Mouse (Mus musculus) heart, postnatal 36 days (tissue): ENCODE results near the gene Ptprj. TPM values are rescaled to one million over a fixed set of nuclear protein-coding genes. Genes with fewer than 3 reads are reported as not detected.

Experiments used
- DNase-seq, 2 experiments: peaks; one replicate each; pipeline ENCODE4 v3.0.0; 2021 to 2022
- intact Hi-C: fragments of 180-260 bp; cut with DNase I; formaldehyde crosslinking; loops from one replicate; pipeline ENCODE4 v1.15.1; 2025
- total RNA-seq, 2 experiments: library from RNA; stranded (reverse); gene quantifications; 2 replicates each; pipeline ENCODE4 v1.2.3; 2021

Ptprj gene
- total RNA-seq, result 10 to 100 TPM in 1 of 2 experiments, 1 to 10 TPM in 1; 8.3 to 10.5 TPM

DNA sequence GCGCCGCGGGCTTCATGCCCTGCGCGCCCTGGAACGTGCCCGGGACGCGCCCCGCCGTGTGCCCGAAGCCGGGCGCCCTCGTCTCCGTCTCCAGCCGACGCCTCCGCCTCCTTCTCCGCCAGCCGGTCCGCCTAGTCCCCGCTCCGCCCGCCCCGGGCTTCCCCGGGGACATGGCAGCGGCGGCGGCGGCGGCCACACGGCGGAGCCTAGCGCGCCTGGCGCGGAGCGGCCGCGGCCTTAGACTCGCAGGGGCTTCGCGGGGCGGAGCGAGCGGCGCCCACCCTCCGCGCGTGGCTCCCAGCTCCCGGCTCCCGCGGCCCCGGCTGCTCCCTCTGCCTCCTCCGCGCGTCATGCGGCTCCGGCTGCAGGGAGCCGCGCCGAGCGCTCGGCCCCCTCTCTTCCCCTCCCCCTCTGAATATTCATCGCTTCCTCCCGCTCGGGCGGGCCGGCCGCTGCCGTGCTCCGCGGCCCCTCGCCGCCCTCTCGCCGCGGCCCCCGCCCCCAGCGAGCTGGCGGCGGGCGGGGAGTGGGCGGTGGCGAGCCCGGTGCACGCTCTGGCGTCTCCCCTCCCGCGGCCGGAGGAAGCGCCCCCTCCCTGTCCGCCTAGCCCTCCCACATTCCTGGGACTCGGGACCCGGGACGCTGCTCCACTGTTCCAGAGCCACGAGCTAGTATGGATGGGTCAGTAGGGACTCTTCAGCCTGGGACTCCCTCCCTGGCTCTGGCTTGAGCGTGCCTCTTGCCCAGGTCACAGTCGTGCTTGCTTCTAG, at the start of gene Ptprj:
Gene Ptprj (minus strand): TSS at position 412 of the 770 bp plus-strand sequence.
- intact Hi-C loops, result loop anchor here (2.0 kb wide), 3 partner anchors 32 to 106 kb away; no protein-coding TSS in a partner anchor

DNA sequence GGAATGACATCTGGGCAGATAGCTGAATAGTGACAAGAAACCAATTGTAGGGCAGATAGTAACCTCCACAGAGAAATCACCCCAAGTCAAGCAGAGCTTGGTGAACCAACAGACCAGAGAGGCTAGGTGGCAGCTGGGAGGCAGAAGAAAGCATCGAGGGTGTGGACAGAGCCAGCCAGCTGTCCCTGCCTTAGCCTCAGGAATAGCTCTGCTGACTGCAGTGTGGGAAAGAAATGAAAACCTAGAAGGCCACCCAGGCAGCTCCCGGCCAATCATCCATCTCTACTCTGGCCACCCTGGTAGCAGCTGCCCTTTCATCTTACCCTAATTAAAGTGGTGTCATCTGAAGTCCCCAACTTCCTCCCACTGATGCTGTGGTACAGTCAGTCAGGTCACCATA, 49.1 kb upstream of the Ptprj start:
- no peak for DNase-seq
- intact Hi-C loops, result no loop called here

More for the DNA sequence above, at the start of gene Ptprj:
- peak; percentile 63 to 84 for DNase-seq

DNA sequence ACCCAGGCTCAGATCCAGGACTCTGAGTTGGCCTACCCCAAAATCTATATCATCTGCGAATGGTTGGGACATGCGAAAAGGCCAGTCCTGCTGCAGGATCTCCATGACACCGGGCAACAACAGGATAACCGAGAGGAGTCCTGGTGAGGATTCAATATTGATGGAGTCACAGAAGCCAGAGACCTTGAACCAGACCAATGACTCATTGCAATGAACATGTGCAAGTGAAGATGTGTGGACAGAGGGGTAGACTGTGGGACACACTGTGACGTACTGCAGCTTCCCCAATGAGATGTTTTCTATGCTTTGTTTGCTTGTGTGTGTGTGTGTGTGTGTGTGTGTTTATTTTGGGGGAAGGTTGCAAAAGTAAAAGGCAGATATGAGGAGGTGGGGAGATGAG, 47.8 kb upstream of the Ptprj start:
- intact Hi-C loops, result no loop called here
- DNase-seq, result no peak

DNA sequence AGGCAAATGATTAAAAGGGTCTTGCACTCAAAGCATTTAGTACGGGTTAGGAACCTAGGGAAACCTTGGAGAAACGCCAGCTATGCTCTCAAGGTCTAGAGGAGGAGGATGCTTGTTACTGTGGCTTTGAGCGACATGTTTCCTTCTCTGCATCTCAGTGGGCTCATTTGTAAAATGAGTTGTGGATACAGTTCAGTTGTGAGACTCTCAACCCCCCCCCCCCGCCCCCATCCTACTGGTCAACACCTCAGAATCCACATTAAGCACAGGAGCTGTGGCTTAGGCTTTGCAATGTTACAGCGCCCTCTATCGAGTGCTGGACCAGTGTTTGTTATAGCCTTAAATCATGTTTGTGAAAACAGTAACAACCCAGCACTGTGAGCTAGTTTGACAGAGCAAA, 44.5 kb upstream of the Ptprj start:
- peak; percentile 68 to 71 for DNase-seq
- intact Hi-C loops, result loop anchor here (1.0 kb wide), 1 partner anchor 151 kb away; no protein-coding TSS in a partner anchor

DNA sequence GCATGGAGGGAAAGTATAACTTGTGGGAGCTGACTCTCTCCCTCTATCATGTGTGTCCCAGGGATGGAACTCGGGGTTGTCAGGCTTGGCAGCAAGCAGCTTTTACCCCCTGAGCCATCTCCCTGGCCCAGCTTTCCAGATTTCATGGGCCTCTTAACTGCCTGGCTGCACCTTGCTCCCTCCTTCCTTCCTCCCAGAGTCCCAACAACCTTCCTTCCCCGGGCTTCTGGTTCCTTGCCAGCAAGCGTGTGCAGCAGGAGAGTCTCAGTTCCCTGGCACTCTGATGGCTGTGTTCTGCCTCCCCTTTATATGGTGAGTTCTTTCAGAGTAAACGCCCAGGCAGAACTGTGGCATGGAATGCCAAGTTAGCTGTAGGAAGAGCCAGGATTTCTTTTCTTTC, 43.9 kb upstream of the Ptprj start:
- intact Hi-C loops, result no loop called here
- no peak for DNase-seq

DNA sequence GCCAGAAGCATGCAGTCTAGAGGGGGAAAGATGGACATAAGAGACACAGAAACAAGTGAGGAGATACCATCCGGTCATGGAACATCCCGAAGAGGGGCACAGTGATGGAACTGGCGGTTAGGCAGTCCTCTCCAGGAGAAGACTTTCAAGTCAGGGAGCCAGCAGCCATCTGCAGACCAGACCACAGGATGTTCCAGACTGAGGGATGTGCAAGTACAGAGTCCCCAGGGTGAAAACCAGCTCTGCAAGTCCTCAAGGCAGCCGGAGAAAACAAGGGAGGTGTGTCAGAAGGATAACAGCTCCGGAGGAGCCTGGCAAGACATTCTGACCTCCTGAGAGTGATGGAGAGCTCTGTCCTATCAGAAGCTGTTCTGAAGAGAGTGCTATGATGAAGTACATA, 40.4 kb upstream of the Ptprj start:
- intact Hi-C loops, result no loop called here
- DNase-seq, result no peak

DNA sequence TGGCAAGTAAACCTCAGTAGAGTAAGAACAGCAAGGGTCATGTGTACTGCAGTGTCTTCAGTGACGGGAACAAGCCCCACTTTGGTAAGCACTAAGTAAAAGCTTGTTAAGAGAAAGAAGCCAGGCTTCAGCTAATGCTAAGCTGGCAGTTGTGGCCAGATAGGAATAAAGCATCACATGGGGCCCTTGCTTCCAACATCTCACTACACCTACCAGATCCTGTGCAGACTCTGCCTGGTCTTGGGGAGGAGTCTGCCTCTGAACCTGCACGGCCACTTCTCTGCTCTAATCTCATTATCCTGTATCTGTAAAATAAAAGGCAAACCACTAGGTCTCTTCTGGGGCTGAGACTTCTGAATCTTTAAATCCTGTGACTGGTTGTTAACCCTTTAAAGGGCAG, 39.2 kb upstream of the Ptprj start:
- DNase-seq, result no peak
- intact Hi-C loops, result no loop called here

DNA sequence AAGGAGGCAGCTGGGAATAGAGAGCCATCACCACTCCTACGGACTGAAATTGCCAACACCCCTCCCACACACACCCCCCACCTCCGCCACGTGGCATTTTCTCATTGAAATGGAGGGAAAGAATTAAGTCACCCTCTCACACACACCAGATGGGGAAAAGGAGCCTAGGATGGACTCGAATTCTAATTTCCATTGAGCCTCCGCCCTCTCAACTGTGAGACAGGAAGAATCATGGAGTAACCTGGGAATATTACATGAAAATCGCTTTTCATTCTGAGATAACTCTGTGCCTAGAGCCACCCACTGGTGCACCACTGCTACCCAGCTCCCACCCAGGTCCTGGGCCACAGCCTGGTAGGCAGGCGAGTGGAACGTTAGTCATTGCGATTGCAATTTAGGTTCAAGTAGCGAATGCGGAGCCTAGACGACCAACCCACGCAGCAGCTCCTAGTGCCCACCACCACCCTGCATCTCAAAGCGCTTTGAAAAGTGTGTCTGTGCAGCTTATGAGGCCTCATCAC, 34.3 kb upstream of the Ptprj start:
- intact Hi-C loops, result no loop called here
- DNase-seq, result no peak

DNA sequence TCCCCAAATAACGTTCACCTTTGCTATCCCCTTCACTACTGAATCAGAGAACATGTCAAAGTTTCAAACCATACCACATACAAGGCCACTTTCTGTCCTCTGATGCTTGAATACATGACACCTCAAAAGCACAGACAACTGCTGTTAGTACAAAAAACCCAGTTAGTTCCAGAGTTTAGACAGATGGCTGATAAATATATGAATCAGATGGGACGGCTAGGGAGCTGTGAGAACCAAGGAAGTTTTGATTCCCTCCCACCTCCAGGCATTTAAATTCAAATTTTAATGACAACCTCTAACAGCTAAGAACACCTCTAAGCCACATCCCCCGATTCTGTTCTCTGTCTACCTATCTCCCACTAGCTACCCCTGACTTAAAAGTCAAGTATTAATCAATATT, 33.1 kb upstream of the Ptprj start:
- DNase-seq, result no peak
- intact Hi-C loops, result loop anchor here (2.0 kb wide), 2 partner anchors 33 to 61 kb away; partner anchors contain the start of gene Ptprj

DNA sequence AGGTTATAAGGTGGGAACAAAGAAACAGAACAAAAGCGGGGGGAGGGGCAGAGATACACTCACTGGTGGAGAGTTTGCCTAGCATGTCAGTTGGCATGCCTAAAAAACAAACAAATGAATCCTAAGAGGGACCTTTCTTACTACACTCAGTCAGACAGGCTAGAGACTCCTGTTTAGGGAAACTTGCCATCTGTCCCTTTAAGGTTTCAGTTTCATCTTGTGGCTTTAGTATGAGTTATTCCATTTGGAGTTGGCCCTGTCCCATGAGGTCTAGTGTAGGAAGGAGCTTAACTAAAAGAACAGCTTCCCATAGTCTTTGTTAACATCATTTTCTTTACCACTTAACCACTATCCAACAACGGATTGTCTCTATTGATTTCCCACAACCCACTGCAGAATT, 32.6 kb upstream of the Ptprj start:
- DNase-seq, result no peak
- intact Hi-C loops, result loop anchor here (2.0 kb wide), 2 partner anchors 32 to 62 kb away; partner anchors contain the start of gene Ptprj

DNA sequence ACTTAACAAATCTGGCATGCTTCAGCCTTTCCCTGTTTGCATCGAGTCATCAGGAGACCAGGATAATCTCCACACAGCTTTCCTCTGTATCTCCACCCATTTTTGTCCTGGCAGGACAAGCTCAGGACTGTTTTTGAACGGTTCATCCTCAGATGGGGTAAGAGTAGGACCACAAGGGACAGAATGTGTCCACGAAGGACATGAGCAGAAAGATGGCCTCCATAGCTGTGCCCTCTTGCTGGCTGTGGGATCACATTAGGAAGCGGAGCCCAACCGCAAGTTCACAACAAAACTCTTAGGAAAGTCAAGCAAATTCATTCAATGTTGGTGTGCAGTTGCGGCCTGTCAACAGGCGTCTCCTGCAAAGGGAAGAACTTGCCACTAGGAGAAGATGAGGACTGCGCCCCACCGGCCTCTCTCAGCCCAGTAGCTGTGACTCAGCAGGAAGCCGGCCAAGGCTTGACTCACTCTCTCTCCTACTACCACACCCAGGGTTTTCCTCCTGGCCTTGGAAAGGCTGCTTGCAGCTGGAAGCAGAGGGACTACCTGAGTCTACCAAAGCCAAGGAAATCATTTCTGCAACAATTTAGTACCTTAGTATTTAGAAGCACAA, 31.6 kb upstream of the Ptprj start:
- DNase-seq, result peak; percentile 76
- intact Hi-C loops, result loop anchor here (2.0 kb wide), 2 partner anchors 31 to 63 kb away; partner anchors contain the start of gene Ptprj

DNA sequence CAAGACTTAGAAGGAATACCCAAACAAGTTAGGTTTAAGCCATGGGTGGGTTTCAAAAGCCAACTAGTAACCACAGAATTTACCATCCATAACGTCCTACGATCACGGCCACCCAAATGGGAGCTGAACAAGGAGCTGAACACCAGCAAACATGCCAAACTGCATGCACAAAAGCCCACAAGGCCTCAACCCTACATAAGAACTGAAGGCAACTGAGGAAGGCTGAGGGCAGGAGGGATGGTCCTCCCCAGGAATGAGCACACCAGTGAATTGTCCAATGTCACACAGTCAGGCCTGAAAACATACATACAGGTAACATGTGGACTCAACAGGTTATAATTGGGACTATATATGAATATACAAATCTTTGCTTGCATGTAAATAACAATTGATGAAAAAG, 20.6 kb upstream of the Ptprj start:
- intact Hi-C loops, result no loop called here
- DNase-seq, result no peak

DNA sequence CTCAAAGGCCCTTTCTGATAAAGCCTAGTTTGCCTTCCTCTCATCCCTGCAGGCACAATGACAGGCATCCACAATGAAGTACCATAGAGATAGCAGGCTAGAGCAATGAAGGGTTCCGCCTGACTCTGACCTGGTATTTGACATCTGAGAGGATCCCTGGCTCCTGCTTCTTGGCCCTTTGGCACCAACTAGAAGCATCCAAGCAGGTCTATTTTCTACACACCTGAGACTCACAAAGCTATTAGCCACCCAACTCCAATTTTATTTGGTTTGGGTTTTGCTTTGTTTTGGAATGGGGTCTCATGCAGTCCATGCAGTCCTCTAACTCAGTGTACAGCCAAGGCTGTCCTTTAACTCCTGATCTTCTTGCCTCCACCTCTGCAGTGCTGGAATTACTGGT, 7.7 kb upstream of the Ptprj start:
- DNase-seq, result no peak
- intact Hi-C loops, result no loop called here

DNA sequence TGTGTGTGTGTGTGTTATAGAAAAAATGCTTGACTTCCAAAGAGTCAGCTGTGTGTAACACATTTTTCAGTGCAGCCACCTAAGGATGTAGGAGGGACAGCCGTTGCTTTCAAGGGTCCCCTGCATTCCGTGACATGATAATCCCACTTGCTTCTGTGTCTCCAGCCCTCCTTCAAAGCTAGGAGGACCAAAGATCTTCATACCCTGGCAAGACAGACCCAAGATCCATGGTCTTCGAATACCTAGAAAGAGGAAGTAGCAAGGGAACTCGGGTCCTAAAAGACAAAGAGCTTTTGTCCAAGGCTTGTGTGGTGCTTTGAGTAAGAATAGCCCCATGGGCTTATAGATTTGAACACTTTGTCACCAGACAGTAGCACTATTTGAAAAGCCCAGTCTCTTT, 4.1 kb upstream of the Ptprj start:
- intact Hi-C loops, result no loop called here
- DNase-seq, result no peak

DNA sequence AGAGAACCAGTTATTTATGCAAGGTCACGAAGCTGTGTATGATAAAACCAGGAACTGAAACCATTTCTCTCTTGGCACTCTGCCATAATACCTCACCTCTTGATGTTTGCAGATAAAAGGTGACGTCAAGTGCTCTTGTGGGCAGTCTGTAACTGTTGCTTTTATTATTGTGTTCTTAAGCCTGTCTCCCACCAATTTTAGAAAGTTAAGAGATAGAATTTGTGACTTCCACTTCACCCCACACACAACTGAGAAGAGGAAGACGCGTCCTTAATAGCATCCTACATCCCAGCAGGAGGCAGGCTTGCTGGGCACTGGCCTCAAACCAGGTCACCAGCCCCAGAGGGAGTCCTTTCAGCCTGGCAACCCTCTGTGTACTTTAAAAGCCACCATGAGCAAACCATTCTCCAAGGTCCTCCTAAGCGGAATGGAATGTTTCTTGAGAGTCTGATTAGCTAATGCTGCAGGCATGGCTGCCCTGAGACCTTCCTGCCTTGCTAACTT, 3.2 kb upstream of the Ptprj start:
- intact Hi-C loops, result no loop called here
- no peak for DNase-seq

DNA sequence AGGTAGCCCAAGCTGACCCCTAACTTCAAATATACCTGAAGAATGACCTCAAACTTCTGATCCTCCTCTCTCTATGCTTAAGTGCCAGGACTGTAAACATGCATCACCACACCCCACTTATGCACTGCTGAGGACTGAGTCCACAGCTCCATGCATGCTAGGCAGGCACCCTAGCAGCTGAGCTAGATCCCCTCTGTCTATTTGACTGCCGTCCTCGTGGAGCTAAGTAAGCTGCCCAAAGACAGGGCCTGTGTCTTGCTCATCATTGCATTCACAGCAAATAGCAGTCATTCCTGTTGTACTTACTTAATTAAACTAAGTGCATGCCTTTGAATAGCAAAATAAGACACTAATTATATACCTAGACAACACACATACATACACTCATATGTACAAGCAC, 2.4 kb upstream of the Ptprj start:
- DNase-seq, result no peak
- intact Hi-C loops, result no loop called here

DNA sequence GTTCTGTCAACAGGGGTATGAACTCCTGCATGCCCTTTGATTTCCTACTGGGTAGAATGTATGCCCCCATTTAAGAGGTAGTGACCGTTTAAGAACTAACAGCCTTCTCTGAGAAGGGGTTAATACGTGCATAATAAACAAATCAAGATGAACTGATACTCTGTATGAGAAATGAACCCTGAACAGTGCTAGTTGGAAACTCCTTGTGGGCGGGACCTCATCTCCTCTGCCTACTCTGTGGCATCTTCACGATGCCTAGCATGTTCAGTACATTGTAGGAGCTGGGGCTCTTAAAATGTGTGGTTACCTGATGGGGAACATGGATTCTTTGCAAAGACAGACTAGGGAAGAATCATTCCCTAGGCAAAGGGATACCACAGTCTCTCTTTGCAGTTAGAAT, 1.9 kb upstream of the Ptprj start:
- intact Hi-C loops, result no loop called here
- DNase-seq, result no peak

DNA sequence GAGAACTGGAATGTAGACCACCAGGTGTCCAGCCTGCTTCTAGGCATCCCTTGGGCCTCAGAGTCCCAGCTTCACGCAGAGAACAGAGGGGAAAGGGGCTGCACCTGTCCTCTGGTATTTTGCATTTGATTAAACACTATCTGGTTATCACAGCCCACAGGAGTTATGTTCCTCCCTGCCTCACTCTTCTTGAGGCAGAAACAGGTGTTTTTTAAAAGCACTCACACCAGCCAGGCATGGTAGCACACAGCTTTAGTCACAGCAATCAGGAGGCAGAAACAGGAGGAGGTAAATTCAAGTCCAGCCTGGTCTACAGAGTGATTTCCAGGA, 1.3 kb upstream of the Ptprj start:
- intact Hi-C loops, result loop anchor here (2.0 kb wide), 3 partner anchors 31 to 107 kb away; no protein-coding TSS in a partner anchor
- no peak for DNase-seq

DNA sequence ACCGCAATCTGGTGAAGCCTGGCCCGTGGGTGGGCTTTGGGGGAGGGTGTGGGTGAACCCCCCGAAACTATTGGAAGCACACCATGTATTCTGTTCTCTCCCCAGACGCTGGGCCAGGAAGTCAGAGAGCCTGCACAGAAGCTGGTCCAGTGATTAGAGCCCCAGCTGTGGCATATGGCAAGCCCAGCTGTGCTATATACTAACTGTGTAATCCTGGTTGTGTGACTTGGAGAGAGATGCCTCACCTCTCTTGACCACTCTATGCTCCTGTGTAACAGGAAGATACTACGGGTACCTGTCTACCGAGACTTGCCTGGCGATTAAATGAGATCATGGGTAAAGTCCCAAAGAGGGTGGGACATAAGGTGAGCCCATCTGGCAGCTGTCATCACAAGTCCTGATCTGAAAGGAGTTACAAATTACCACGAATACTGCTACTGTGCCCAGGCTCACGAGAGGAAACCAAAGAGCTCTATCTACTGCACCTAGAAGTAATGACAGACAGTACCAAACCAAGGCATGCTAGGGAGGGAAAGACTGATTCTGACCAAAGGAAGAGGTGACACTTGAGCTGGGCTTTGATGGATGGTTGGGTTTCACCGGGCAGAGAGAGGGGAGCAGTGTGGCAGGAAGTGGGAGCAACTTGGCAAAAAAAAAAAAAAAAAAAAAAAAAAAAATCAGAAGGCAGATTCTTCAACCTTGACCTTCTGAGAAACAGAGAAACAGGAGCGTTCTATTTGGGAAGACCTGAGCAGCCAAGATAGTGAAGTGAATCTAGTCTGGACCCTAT, 754 bp upstream of the Ptprj start:
- no peak for DNase-seq
- intact Hi-C loops, result loop anchor here (2.0 kb wide), 3 partner anchors 32 to 106 kb away; no protein-coding TSS in a partner anchor

DNA sequence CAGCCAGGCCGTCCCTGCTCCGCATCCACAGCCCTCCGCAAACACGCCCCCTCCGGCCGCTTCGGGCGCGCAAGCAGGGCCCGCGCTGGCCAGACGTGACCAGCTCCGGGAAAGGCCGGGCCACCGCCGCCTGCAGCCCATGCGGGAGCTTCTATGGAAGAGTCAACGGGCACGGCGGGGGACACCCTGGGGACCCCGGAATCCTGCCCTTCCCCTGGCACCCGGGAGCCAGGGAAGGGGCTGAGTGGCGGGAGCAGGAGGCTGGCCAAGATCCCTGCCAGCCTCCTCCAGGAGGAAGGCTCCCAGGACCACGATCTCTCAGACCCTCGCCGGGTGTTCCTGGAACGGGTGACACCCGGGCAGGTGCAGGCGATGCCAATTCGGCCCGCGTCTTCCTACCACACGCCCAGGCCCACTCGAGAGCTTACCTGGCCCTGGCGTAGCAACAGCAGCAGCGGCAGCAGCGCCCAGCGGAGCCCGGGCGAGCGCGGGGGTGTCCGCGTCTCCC, 665 bp downstream of the Ptprj start:
- DNase-seq, result peak; percentile 59 to 74
- intact Hi-C loops, result loop anchor here (2.0 kb wide), 3 partner anchors 33 to 105 kb away; no protein-coding TSS in a partner anchor
